10 mouse cellular contexts compared by ENCODE assay signal in the genomic region with DNA sequence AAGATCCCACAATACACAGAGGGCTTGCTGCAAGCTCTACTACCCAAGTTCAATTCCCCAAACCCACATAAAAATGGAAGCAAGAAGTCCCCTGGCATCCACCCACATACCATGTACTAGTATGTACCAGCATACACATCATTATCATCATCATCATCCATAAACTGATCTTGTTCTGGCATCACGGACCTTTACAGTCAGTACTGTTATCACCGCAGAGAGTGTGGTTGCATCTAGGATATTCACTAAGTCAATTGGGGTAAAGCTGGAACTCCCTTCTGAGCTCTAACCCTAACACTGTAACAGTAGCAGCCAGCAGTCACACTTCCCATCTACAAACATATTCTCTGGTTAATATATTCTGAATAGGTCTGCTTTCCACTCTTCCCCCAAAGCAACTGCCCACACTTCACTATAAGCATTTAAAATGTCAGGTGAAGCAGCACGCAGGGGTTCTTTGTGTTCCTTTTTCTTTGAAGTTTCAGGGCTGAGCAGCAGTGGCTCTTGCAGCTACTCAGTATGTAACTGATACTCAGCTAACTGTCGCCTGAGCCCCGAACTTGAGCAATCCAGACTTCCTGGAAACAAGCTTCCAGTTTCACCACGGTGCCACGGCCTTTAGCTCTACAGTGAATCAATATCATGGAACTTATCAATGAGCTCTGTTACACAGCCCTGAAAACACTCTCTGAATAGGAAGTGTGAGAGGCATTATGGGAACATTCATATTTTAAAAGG. TPM values are rescaled to one million over a fixed set of nuclear protein-coding genes. Genes with fewer than 3 reads are reported as not detected.
DNase-seq lines count a peak whose midpoint lies in the region; ATAC-seq and TF ChIP-seq lines count a peak whose summit lies in the region.
"Had no signal": no experiment of that assay in that cellular context is flagged by ENCODE, and none has a peak within 500 bp of the region (broad histone marks: within the 10 kb centered on the region; RNA-seq: fewer than 3 reads in every experiment).

No protein-coding gene starts in this region.

- 39% methylated on average over 7 of the region's 7 CpGs for WGBS in kidney, postnatal 0 days

- H3K4me3 ChIP-seq in kidney, postnatal 0 days (replicated peaks; ENCODE audit: low read depth, low read length) = no peak overlapping the region
- no peak overlapping the region for H3K4me3 ChIP-seq in embryonic fibroblast, embryonic 13.5 days (ENCODE audit: insufficient read depth, low read length)
- H3K4me3 ChIP-seq: hindbrain, embryonic 15.5 days; limb, embryonic 12.5 days had no signal

- H3K9me3 ChIP-seq in kidney, postnatal 0 days (replicated peaks; ENCODE audit: low read length) = no peaks in the 10 kb centered on the region
- H3K9me3 ChIP-seq: hindbrain, embryonic 15.5 days; limb, embryonic 12.5 days had no signal

- no peak for DNase-seq in kidney, postnatal 0 days (ENCODE audit: low spot score)
- no peak for DNase-seq in kidney, adult 18-20 months
- DNase-seq in lung, postnatal 14 days = peak; percentile 47
- DNase-seq in thymus, postnatal 36 days = peak; percentile 43 to 45
- no peak for DNase-seq in left cerebral cortex, postnatal 14 days (ENCODE audit: low spot score in 2 of 2)
- DNase-seq in cerebellum, postnatal 4 days (ENCODE audit: low spot score in 2 of 2) = no peak
- no peak for DNase-seq in urinary bladder, postnatal 10 days (ENCODE audit: low spot score)

- intact Hi-C loops in left cerebral cortex, postnatal 14 days (cut with DNase I) = no loop called here

- no peak for ATAC-seq in kidney, postnatal 0 days (replicated peaks; ENCODE audit: low FRiP score, low read depth)

- H3K4me1 ChIP-seq in kidney, postnatal 0 days (replicated peaks; ENCODE audit: insufficient read depth, low read length) = peaks cover 31% of the 10 kb centered on the region
- peaks cover 19% of the 10 kb centered on the region for H3K4me1 ChIP-seq in embryonic fibroblast, embryonic 13.5 days (ENCODE audit: control insufficient read depth, insufficient read depth, low read length)

- H3K27ac ChIP-seq in kidney, postnatal 0 days = no peak overlapping the region
- 0 out of 2 replicates have a peak overlapping the region, but pooled peaks have one; percentile 19 for H3K27ac ChIP-seq in embryonic fibroblast, embryonic 13.5 days (ENCODE audit: insufficient read depth, low read length)
- H3K27ac ChIP-seq: hindbrain, embryonic 15.5 days had no signal

- no peak for TF ChIP-seq CTCF in kidney, postnatal 0 days (IDR thresholded peaks at IDR 0.05; ENCODE audit: low read depth)
- no peak for TF ChIP-seq CTCF in embryonic fibroblast, embryonic 13.5 days (IDR thresholded peaks at IDR 0.05; ENCODE audit: borderline replicate concordance, insufficient read depth, low read length)

- no peaks in the 10 kb centered on the region for H3K27me3 ChIP-seq in kidney, postnatal 0 days (ENCODE audit: insufficient read depth, low read length)
- H3K27me3 ChIP-seq: hindbrain, embryonic 15.5 days; limb, embryonic 12.5 days had no signal

- H3K9ac ChIP-seq in kidney, postnatal 0 days (ENCODE audit: low read depth, low read length) = no peak overlapping the region
- H3K9ac ChIP-seq: hindbrain, embryonic 15.5 days; limb, embryonic 12.5 days had no signal

- peak overlapping the region; percentile 12; the same call in 1 of the 2 replicates for H3K4me2 ChIP-seq in kidney, postnatal 0 days (ENCODE audit: low read length)
- H3K4me2 ChIP-seq: hindbrain, embryonic 15.5 days; limb, embryonic 12.5 days had no signal

- TF ChIP-seq POLR2A in embryonic fibroblast, embryonic 13.5 days (IDR thresholded peaks at IDR 0.05; ENCODE audit: low read depth, low read length) = no peak

- no peaks in the 10 kb centered on the region for H3K36me3 ChIP-seq in kidney, postnatal 0 days (ENCODE audit: insufficient read depth, low read length)
- H3K36me3 ChIP-seq: hindbrain, embryonic 15.5 days had no signal

RNA-seq across cellular contexts. Expression of gene Abhd17c, which starts 8.8 kb away (rescaled TPM):
- 124 and 135 TPM in 2 replicates for polyA plus RNA-seq in kidney, postnatal 0 days (2015; fragmentation: Nextera tagmentation; extraction: Ambion mirVana)
- 29.3 and 35.6 TPM in 2 replicates for polyA plus RNA-seq in embryonic fibroblast, embryonic 13.5 days (2011; ENCODE audit: insufficient read length, low read depth, missing spikeins)
- total RNA-seq in left cerebral cortex, postnatal 14 days (2021) = 10 to 100 TPM; 47.6 to 48.1 TPM

RNA-seq across cellular contexts. Expression of gene Cemip, which starts 56.6 kb away (rescaled TPM):
- polyA plus RNA-seq in kidney, postnatal 0 days (2015; fragmentation: Nextera tagmentation; extraction: Ambion mirVana) = 0.17 and 0.28 TPM in 2 replicates
- 73.5 and 79.0 TPM in 2 replicates for polyA plus RNA-seq in embryonic fibroblast, embryonic 13.5 days (2011; ENCODE audit: insufficient read length, low read depth, missing spikeins)
- total RNA-seq in left cerebral cortex, postnatal 14 days (2021) = 10 to 100 TPM; 39.7 to 44.4 TPM

Comparison
In these comparisons a context has a peak if more than half of its experiments do, and no peak if none do; other contexts are left out.
1. DNase-seq: peak in lung, postnatal 14 days (single experiment) and thymus, postnatal 36 days (2 of 2); none in kidney, postnatal 0 days (single experiment), kidney, adult 18-20 months (single experiment), left cerebral cortex, postnatal 14 days (0 of 2), cerebellum, postnatal 4 days (0 of 2) and urinary bladder, postnatal 10 days (single experiment).
2. RNA of gene Cemip, which starts 56.6 kb away (polyA plus RNA-seq): 73.5 to 79.0 TPM in embryonic fibroblast, embryonic 13.5 days; 0.17 to 0.28 TPM in kidney, postnatal 0 days; every median in the first group is over 10 times any median in the second.